Mouse (Mus musculus): ENCODE measurements around the gene Dus2. TPM values are rescaled to one million over a fixed set of nuclear protein-coding genes. Genes with fewer than 3 reads are reported as not detected.
"Not testable (repeated sequence)": the region's sequence is repeated elsewhere in the genome, so short reads cannot be mapped to it uniquely, and the experiment has no call there.

The Dus2 gene
- polyA plus RNA-seq, 1 experiment = 19.3 TPM

DNA sequence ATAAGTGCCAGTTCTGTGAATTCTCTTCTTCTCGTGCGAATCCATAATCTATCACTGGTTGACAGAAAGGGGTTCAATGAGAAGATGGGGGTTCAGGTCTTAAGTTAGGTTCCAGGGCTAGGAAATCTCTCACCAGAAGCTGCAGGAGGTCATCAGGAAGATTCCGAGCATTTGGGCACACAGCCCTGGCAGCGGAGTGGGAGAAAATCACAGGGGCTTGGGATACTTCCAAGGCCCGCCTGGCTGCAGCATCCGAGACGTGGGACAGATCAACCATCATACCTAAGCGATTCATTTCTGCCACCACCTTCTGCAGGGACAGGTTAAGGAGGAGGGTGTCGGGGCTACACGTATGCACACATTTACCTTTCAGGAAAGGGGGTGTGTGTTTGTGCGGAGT, 2.6 kb upstream of the Dus2 start:
- DNase-seq (ENCODE audit: low spot score) = no peak

DNA sequence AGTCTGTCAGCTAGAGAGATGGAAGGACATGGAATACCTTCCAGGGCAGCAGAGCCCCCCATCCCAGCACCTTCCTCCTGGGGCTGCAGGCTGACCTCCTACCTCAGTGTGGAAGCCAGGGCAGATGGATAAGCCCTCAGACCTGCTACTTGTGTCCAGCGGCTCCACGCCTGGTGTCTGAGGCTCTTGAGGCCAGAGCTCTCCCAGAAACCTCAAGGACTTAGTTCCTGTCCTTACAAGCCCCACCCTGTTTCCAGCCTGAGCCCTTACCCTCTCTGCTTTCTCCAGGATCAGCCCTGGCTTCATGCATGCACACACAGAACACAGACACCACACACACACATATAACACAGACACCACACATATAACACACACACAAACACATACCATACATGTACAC, 409 bp downstream of the Dus2 start:
- no peak for DNase-seq (ENCODE audit: low spot score)

DNA sequence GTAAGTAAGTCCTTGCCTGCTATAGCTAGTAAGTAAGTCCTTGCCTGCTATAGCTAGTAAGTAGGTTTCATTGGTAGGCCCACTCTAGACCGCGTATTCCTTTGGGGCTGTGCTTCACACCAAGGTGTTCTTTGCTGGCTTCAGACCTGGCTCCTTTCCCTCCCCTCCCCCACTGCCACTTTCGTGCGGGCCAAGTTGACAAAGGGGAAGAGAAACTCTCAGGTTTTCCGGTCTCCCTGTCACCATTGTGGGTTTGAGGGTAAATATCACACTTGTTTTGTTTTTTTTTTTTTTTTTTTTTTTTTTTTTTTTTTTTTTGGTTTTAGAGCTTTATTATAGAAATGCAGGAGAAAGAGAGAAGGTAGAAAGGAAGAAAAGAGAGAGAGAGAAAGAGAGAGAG, 1.4 kb downstream of the Dus2 start:
- no peak for DNase-seq (ENCODE audit: low spot score)

DNA sequence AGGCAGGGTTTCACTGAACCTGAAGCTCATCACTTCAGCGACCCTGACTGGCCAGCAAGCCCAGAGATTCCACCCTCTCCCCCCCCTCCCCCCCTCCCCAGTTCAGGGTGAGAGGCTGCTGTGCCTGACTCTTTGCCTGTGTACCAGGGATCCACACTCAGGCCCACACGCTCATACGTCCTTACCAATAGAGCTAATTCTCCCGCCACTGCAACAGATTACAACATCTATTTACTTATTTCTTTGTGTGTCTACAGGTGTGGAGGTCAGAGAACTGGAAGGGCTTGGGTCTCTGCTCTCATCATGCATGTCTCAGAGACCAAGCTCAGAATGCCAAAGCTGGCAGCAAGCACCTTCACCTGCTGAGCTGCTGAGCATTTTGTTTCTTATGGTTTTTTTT, 2.1 kb downstream of the Dus2 start:
- DNase-seq (ENCODE audit: low spot score) = no peak

DNA sequence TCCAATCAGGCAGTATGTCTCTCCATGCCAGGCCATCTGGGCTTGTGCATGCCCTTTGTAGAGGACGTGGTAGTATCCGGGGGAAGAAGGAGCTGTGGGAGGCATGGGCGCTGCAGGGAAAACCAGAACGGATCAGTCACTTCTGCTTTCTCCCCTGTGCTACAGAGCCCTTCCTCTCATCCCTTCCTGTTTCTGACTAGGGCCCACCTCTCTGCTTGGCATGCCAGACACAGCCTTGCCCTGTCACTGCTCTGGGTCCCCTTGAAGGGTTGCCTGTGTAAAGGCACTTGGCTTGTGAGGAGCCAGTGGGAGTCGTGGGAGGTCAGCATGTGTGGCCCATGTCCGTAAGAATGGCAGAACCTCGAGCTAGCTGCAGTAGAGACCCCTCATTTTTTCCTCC, 5.2 kb downstream of the Dus2 start:
- no peak for DNase-seq (ENCODE audit: low spot score)

DNA sequence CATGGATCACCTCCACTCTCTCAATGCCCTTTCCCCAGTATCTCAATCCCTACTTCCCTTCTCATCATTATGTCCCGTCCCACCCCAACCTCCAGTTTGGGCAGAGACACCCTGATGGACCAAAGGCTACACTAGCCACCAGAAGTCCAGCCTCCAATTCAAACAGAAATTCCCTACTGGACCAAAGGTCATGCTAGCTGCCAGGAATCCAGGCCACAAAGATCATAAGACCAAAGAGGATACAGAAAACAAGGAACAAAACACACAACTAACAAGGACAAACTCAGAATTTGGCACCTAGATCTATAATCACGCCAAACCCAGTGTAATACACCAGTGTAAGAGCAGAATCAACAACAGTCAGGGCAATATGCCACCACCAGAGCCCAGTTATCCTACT, 7.8 kb downstream of the Dus2 start:
- DNase-seq (ENCODE audit: low spot score) = no peak

DNA sequence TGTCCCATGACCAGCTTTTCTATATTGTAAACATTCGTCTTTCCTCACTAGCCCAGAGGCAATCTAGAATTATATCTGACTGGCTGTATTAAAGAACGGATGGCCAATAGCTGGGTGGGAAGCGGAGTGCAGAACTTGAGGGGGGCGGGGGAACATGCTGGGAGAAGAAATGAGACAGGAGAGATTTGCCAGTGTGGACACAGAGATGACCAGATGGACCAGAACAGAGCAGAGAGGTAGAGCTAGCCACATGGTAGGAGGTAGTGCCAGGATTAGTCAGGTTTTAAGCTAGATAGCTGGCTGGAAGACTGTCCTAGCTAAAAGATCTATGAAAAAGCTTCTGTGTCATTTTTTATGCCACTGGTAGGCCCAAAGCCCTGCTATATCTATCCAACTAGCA, 10.8 kb downstream of the Dus2 start:
- DNase-seq (ENCODE audit: low spot score) = no peak

DNA sequence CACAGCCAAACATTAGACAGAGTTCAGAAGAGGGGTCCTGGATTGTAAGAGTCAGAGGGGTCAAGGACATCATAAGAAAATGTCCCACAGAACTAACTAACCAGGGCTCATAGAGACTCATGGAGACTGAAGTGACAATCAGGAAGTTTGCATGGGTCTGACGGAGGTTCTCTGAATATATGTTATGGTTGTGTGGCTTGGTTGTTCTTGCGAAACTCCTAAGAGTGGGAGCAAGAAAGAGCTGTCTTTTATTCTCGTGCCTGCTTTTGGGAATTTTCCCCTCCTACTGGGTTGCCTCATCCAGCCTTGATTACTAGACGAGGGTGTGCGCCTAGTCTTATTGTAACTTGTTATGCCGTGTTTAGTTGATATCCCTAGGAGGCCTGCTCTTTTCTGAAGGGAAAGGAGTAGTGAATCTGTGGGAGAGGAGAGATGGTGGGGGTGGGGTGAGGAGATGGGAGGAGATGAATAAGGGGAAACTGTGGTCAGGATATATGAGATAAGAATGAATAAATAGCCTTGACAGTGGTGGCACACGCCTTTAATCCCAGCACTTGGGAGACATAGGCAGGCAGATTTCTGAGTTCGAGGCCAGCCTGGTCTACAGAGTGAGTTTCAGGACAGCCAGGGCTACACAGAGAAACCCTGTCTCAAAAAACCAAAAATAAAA, 13.5 kb downstream of the Dus2 start:
- no peak for DNase-seq (ENCODE audit: low spot score)

DNA sequence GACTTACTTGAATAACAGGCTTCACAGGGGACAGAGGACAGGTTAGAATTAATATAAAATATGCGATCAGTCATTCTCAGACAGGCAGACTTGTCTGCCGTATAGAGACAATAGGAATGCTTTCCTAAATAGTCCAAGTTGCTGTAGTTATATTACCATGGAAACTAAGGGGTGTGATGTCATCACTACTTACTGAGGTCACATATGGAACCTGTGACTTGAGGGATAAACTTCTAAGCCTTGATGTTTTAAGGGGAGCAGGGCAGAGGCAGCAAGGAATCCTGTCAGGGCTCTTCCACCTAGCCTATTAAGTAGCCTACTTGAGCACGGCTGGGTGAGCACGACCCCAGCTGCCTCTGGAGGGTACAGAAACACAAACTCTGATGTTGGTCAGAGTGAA, 14.7 kb downstream of the Dus2 start, which contains the start of gene Dpep2nb:
Gene Dpep2nb, minus strand, starts transcription at position 101 of the 400 bp plus-strand sequence.
- no peak for DNase-seq (ENCODE audit: low spot score)

DNA sequence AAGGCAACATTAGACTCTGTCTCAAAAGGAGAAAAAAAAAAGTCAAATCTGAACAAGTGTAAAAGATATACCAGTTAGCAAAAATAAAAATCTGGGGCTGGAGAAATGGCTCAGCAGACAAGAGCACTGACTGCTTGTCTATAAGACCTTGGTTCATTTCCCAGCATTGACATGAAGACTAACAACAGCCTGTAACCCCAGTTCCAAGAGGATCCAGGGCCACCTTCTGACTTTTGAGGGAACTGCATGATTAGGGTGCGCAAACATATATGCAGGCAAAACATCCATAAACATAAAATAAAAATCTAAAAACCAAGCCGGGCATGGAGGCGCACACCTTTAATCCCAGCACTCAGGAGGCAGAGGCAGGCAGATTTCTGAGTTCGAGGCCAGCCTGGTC, 15.3 kb downstream of the Dus2 start:
- no peak for DNase-seq (ENCODE audit: low spot score)

DNA sequence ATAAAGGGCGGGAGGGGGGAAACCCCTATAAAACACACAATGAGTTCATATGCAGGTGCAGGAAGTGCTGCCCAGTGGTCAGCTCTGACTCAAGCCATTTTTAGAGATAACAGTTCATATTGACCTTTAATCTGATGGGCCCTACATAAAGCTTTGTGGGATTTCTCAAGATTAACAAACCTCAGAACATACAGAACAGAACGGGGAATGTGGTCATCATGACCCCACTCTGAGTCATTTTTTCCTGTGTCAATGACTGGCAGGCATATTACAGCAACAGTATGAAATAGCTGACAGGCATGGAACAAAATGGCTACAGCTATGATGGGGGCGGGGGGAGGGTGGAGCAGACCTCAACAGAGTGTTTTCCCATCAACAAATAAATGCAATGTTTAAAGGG, 16.0 kb downstream of the Dus2 start:
- no peak for DNase-seq (ENCODE audit: low spot score)

DNA sequence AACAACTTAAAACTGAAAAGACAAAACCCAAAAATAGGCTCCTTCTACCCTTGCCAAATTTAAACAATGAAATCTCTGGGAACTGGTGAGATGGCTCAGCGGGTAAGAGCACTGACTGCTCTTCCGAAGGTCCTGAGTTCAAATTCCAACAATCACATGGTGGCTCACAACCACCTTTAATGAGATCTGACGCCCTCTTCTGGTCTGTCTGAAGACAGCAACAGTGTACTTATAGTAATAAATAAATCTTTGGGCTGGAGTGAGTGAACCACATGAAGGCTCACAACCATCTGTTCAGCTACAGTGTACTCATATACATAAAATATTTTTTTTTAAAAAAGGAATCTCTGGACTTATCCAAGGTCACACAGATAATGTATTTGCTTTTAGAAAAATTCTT, 16.8 kb downstream of the Dus2 start:
- not testable (repeated sequence) for DNase-seq (ENCODE audit: low spot score)

DNA sequence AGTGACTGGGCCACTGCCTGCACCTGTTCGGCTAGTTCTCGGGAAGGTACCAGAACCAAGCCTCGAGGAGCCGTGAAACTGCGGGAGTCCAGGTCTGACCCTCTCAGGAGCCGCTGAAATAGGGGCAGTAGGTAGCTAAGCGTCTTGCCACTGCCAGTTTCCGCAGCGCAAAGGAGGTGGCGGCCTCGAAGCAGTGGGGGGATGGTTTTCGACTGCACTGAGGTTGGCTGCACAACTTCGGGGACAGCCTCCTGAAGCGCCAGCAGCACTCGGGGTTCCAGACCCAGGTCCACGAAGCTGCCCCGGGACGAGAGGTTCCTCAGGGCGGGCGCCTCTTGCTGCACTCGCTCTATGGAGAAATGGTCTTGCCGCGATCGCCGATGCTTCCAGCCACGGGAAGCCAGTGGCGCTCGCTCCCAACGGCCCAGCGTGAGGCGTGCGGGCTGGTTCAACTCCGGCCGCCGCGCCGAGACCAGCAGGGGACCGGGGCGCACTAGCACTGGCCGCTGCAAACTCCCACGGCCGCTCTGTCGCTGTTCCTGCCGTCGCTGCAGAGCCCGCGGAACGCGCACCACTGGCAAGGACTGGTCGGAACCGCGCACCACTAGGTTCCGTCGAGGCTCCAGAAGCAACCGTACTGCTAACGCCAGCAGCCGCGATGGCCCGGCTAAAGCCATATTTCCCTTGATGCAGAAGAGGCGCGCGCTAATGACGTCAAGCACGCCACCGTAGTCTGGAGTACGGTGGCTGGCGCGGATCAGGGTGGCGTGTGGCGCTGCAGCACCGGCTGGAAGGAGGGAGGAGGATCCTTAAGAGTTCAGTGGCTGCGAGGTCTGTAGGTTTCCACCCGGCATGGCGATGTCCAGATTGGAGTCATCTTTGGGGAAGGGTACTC, 19.9 kb downstream of the Dus2 start:
- DNase-seq (ENCODE audit: low spot score) = peak; percentile 85

DNA sequence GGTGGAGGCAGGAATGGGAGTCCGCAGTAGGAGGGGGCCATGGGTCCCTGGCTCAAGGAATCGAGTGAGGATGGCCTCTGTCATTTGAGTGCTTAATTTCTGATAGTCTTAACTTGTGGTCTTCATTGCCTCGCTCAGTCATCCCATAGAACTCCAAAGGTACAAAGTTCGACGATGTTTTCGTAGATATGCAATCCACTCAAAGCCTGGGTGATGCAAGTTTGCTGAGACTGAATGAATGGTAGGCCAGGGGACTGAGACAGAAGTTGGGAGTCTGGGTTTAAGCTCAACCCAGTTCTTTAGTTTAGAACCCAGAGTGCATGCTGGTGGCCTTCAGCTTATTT, 20.5 kb downstream of the Dus2 start, which contains the start of gene Ddx28:
Gene Ddx28, minus strand, starts transcription at position 240 of the 344 bp plus-strand sequence.
- DNase-seq (ENCODE audit: low spot score) = no peak

DNA sequence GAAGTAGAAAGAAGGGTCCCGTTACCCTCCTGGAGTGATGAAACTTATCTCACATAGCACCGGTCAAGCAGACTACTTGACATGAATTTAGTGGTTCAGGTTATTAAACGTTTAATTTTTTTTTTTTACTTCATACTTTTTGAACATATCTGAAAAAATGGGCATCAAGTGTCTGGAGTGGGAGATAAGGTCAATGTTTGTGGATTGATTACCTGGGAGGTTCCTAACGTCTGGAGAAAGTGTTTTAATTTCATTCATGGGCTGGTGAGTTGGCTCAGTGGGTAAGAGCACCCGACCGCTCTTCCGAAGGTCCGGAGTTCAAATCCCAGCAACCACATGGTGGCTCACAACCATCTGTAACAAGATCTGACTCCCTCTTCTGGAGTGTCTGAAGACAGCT, 21.1 kb downstream of the Dus2 start:
- not testable (repeated sequence) for DNase-seq (ENCODE audit: low spot score)

DNA sequence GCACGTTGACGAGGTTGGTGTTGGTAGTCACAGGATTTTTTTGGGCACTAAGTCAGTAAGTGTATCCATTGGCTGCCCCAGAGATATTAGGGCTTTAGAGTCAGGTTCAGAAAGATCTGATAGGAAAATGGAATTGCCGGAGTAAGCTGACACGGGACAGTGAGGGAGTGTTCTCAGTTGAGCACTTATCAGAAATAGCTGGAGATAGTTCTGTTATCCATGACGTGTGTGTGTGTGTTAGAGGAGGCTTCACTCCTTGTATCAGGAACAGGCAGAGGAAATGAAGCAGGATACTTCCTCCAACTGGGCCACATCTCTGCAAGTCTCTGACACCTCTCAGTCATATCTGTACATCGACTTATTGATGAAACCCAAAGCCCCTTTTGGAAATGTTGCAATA, 25.1 kb downstream of the Dus2 start:
- DNase-seq (ENCODE audit: low spot score) = no peak

DNA sequence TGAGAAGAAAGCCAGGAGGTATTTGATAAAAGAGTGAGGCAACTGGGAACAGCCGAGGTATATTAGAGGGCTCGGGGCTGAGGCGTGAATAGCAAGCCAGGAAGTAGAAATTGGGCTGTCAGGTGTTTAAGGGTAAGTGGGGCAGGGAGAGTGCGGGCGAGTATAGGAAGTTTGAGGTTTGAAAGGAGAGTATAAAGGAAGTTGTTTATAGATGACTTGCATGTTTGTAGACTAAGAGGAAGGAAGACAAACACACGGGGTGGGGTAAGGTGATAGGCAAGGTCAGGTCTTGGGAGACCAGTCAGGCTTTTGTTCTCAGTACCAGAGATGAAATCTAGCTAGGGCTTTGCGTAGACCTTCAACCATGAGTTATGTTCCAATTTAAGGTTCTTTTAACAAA, 26.0 kb downstream of the Dus2 start:
- no peak for DNase-seq (ENCODE audit: low spot score)

DNA sequence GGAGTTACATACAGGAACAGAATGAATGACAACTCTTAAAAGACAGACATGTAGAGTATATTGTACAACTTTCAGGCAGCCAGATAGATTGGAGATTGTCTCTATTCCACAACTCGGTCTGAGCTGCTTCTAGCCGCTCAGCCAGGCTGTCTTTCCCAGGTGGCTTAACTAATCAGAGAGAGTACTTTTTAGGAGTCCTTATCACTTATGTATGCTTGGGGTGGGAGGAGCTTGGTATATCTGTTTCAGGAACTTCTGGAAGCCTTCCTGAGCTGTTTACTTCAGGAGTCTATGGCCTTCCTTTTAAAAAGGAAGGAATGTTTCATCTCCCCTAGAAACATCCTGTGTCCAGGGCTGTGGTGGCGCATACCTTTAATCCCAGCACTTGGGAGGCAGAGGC, 26.9 kb downstream of the Dus2 start:
- DNase-seq (ENCODE audit: low spot score) = no peak

DNA sequence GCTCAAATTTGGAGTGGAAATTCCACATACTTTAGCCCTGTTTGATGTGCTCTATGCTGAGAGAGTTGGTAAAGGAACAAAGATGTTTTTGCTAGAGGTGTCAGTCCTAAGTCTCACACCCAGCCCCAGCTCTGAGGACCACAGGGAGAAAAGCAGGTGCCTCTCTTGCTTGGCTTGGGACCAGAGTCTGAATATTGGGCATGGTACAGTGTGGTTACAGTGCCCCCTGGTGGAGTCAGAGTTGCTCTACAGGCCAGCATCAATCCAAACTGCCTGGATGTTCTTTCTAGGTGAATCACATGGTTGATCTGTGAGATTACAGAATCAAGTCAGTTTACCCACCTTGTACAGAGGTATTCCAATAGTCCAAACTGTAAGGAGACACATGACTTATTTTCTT, 31.3 kb downstream of the Dus2 start:
- DNase-seq (ENCODE audit: low spot score) = peak; percentile 41

DNA sequence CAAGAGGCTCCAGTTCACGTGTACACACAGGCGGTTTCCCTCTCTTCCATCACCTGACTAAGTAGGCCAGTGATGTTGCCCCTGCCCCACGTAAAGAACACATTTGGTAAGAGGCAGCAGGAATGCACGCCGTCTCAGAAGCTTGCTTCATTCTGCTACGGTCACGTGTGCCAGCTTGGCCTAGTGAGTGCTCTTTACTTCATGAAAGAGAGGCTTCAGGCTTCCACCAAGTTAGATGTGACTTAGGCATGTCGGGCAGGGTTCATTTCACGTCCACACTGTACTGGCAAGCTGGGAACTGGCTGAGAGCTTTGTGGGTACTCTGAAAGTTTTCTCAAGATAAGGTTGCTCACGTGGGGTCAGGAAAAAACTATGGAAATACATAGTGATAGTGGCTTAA, 47.6 kb downstream of the Dus2 start:
- no peak for DNase-seq (ENCODE audit: low spot score)

DNA sequence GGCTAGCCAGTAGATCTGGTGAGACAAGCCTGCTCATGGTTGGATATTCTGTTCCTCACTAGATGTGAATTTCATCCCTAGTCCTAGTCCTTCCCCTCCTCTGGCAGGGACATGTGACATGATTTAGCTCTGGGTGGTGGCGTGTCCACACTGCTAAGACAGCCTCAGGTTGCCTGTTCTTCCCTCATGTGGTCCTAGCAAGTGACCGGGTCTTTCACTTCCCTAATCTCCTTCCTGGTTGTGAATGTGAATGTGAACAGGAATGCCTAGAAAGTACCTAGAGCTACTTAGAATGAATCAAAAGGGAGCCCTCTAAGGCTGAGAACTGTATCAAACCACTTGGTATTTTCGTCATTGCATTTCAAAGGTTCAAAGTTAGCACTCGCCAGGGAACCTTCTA, 48.5 kb downstream of the Dus2 start:
- DNase-seq (ENCODE audit: low spot score) = no peak

DNA sequence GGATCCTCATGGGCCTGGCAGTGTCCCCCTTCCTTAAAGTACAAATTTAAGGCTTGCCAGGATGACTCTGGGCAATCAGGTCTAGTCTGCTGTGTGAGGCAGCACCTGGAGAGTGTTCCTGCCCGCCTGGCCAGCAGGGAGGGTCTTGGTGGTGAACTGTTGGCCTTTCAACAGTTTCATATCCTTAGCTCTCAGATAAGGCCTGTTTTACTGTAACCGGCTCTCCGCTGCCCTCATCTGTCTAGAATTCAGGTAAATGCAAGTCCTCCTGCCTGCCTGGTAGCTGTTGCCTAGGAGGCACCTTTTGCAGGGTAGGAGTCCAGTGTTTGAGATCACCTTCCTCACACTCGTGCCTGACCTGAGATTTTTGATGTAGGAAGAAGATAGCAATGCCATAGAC, 49.1 kb downstream of the Dus2 start:
- no peak for DNase-seq (ENCODE audit: low spot score)

DNA sequence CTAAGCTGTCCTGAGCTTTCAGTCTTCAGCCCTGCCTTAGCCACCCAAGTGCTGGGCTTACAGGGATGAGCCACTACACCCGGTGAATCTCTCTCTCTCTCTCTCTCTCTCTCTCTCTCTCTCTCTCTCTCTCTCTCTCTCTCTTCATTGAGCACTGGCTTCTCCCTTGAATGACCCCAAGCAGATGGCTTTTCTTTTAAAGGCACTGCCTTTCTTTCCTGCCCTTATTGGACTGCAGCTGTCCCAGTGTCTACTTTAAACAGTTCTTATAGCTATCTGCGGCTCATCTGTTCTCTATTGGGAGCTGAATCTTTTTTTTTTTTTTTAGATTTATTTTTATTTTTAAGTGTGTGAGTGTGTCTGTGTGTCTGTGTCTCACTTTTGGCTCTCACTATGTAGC, 51.9 kb downstream of the Dus2 start:
- DNase-seq (ENCODE audit: low spot score) = no peak

Data from urinary bladder, adult 2 months (tissue).